Mouse (Mus musculus): Measurements from ENCODE around the gene Ndufa10. TPM values are rescaled to one million over a fixed set of nuclear protein-coding genes. Genes with fewer than 3 reads are reported as not detected.

The Ndufa10 gene
- polyA plus RNA-seq, 1 experiment from 2014 or later = 385 TPM

- ATAC-seq (replicated peaks; ENCODE audit: low FRiP score, low read depth) (no peak), DNase-seq (ENCODE audit: low spot score) (peak; percentile 68)
- no peak overlapping the region for H3K27ac ChIP-seq
- no peaks in the 10 kb centered on the region for H3K9me3 ChIP-seq (replicated peaks; ENCODE audit: low read length)
- WGBS = 69% methylated on average over 8 of the region's 8 CpGs
- no peak overlapping the region for H3K4me3 ChIP-seq (replicated peaks; ENCODE audit: low read depth, low read length)
- peaks cover 61% of the 10 kb centered on the region for H3K36me3 ChIP-seq (ENCODE audit: insufficient read depth, low read length)
- H3K9ac ChIP-seq (ENCODE audit: low read depth, low read length) = no peak overlapping the region
- TF ChIP-seq CTCF (IDR thresholded peaks at IDR 0.05; ENCODE audit: low read depth) = peak; percentile 81
- no peak overlapping the region for H3K4me2 ChIP-seq (ENCODE audit: low read length)
- H3K4me1 ChIP-seq (replicated peaks; ENCODE audit: insufficient read depth, low read length) = no peaks in the 10 kb centered on the region
- H3K27me3 ChIP-seq (ENCODE audit: insufficient read depth, low read length) = no peaks in the 10 kb centered on the region
These were observed 19.8 kb downstream of the Ndufa10 start for GRCm38 (mm10) chr1:92453751-92454445.

- DNase-seq (ENCODE audit: low spot score) (no peak), ATAC-seq (replicated peaks; ENCODE audit: low FRiP score, low read depth) (no peak)
- H3K36me3 ChIP-seq (ENCODE audit: insufficient read depth, low read length) = peaks cover 69% of the 10 kb centered on the region
- no peaks in the 10 kb centered on the region for H3K9me3 ChIP-seq (replicated peaks; ENCODE audit: low read length)
- H3K27me3 ChIP-seq (ENCODE audit: insufficient read depth, low read length) = no peaks in the 10 kb centered on the region
- no peak overlapping the region for H3K9ac ChIP-seq (ENCODE audit: low read depth, low read length)
- TF ChIP-seq CTCF (IDR thresholded peaks at IDR 0.05; ENCODE audit: low read depth) = no peak
- H3K4me1 ChIP-seq (replicated peaks; ENCODE audit: insufficient read depth, low read length) = no peaks in the 10 kb centered on the region
- no peak overlapping the region for H3K27ac ChIP-seq
- H3K4me3 ChIP-seq (replicated peaks; ENCODE audit: low read depth, low read length) = no peak overlapping the region
- WGBS = 63% methylated on average over 3 of the region's 3 CpGs
- no peak overlapping the region for H3K4me2 ChIP-seq (ENCODE audit: low read length)
These were observed 25.4 kb downstream of the Ndufa10 start for GRCm38 (mm10) chr1:92448293-92448692.

GRCm38 (mm10) chr1:92441453-92442063 lies 32.1 kb downstream of the Ndufa10 start:
- Histone ChIP-seq H3K27me3 (ENCODE audit: insufficient read depth, low read length) (no peaks in the 10 kb centered on the region), H3K4me3 (replicated peaks; ENCODE audit: low read depth, low read length) (no peak overlapping the region), H3K36me3 (ENCODE audit: insufficient read depth, low read length) (peaks cover 47% of the 10 kb centered on the region), H3K9ac (ENCODE audit: low read depth, low read length) (no peak overlapping the region), H3K27ac (no peak overlapping the region), H3K4me1 (replicated peaks; ENCODE audit: insufficient read depth, low read length) (no peaks in the 10 kb centered on the region), H3K4me2 (ENCODE audit: low read length) (no peak overlapping the region), H3K9me3 (replicated peaks; ENCODE audit: low read length) (no peaks in the 10 kb centered on the region)
- DNase-seq (ENCODE audit: low spot score) (no peak), ATAC-seq (replicated peaks; ENCODE audit: low FRiP score, low read depth) (no peak)
- WGBS = 89% methylated on average over 6 of the region's 6 CpGs
- no peak for TF ChIP-seq CTCF (IDR thresholded peaks at IDR 0.05; ENCODE audit: low read depth)

- no peak for TF ChIP-seq CTCF (IDR thresholded peaks at IDR 0.05; ENCODE audit: low read depth)
- no peaks in the 10 kb centered on the region for H3K9me3 ChIP-seq (replicated peaks; ENCODE audit: low read length)
- H3K9ac ChIP-seq (ENCODE audit: low read depth, low read length) = no peak overlapping the region
- ATAC-seq (replicated peaks; ENCODE audit: low FRiP score, low read depth) (no peak), DNase-seq (ENCODE audit: low spot score) (no peak)
- 88% methylated on average over 9 of the region's 9 CpGs for WGBS
- no peak overlapping the region for H3K4me2 ChIP-seq (ENCODE audit: low read length)
- no peaks in the 10 kb centered on the region for H3K27me3 ChIP-seq (ENCODE audit: insufficient read depth, low read length)
- H3K36me3 ChIP-seq (ENCODE audit: insufficient read depth, low read length) = peaks cover 40% of the 10 kb centered on the region
- H3K4me1 ChIP-seq (replicated peaks; ENCODE audit: insufficient read depth, low read length) = no peaks in the 10 kb centered on the region
- no peak overlapping the region for H3K4me3 ChIP-seq (replicated peaks; ENCODE audit: low read depth, low read length)
- H3K27ac ChIP-seq = no peak overlapping the region
These were observed 33.5 kb downstream of the Ndufa10 start for GRCm38 (mm10) chr1:92440066-92440750.

GRCm38 (mm10) chr1:92437678-92438271 lies 35.9 kb downstream of the Ndufa10 start:
- H3K4me3 ChIP-seq (replicated peaks; ENCODE audit: low read depth, low read length) = no peak overlapping the region
- H3K9ac ChIP-seq (ENCODE audit: low read depth, low read length) = no peak overlapping the region
- no peak overlapping the region for H3K27ac ChIP-seq
- no peak for DNase-seq (ENCODE audit: low spot score)
- TF ChIP-seq CTCF (IDR thresholded peaks at IDR 0.05; ENCODE audit: low read depth) = no peak
- no peak overlapping the region for H3K4me2 ChIP-seq (ENCODE audit: low read length)
- peaks cover 32% of the 10 kb centered on the region for H3K36me3 ChIP-seq (ENCODE audit: insufficient read depth, low read length)
- no peak for ATAC-seq (replicated peaks; ENCODE audit: low FRiP score, low read depth)
- H3K9me3 ChIP-seq (replicated peaks; ENCODE audit: low read length) = no peaks in the 10 kb centered on the region
- no peaks in the 10 kb centered on the region for H3K27me3 ChIP-seq (ENCODE audit: insufficient read depth, low read length)
- 46% methylated on average over 9 of the region's 9 CpGs for WGBS
- no peaks in the 10 kb centered on the region for H3K4me1 ChIP-seq (replicated peaks; ENCODE audit: insufficient read depth, low read length)

GRCm38 (mm10) chr1:92436831-92437321 lies 36.8 kb downstream of the Ndufa10 start:
- H3K36me3 ChIP-seq (ENCODE audit: insufficient read depth, low read length) = peaks cover 29% of the 10 kb centered on the region
- TF ChIP-seq CTCF (IDR thresholded peaks at IDR 0.05; ENCODE audit: low read depth) = no peak
- H3K27me3 ChIP-seq (ENCODE audit: insufficient read depth, low read length) = no peaks in the 10 kb centered on the region
- H3K9ac ChIP-seq (ENCODE audit: low read depth, low read length) = no peak overlapping the region
- no peak overlapping the region for H3K27ac ChIP-seq
- no peaks in the 10 kb centered on the region for H3K4me1 ChIP-seq (replicated peaks; ENCODE audit: insufficient read depth, low read length)
- H3K4me2 ChIP-seq (ENCODE audit: low read length) = no peak overlapping the region
- no peaks in the 10 kb centered on the region for H3K9me3 ChIP-seq (replicated peaks; ENCODE audit: low read length)
- no peak overlapping the region for H3K4me3 ChIP-seq (replicated peaks; ENCODE audit: low read depth, low read length)
- ATAC-seq (replicated peaks; ENCODE audit: low FRiP score, low read depth) = no peak
- 65% methylated on average over 4 of the region's 4 CpGs for WGBS
- no peak for DNase-seq (ENCODE audit: low spot score)
